Mouse (Mus musculus) ES-Bruce4 (cell line): Measurements from ENCODE around the gene Zfp512.

Experiments
- CTCF ChIP-seq: IDR thresholded peaks from one replicate; pipeline ENCODE4 v1.8.1; 2011; ENCODE audit warnings: low read depth, low read length
- EP300 ChIP-seq: IDR thresholded peaks from 2 replicates; pipeline ENCODE4 v1.6.1; 2011; ENCODE audit warnings: low read depth, low read length; ENCODE audit not compliant: insufficient read depth

- peak; percentile 76; the same call in 1 of the 2 replicates for TF ChIP-seq EP300
- TF ChIP-seq CTCF = no peak
These were observed 52.6 kb downstream of the Zfp512 start for GRCm38 (mm10) chr5:31504843-31505242.
